Comparison of ENCODE assay signal across 8 mouse cellular contexts in genomic region chr3:27153701-27154209, GRCm38 (mm10). TPM values are rescaled to one million over a fixed set of nuclear protein-coding genes. Genes with fewer than 3 reads are reported as not detected.
DNase-seq lines count a peak whose midpoint lies in the region; ATAC-seq lines count a peak whose summit lies in the region.

Gene Ect2 (minus strand): TSS chr3:27153878.

- H3K9ac ChIP-seq in forebrain, embryonic 14.5 days (ENCODE audit: low read length): peak within 1 kb of the TSS; percentile 78
- peak within 1 kb of the TSS; percentile 49 for H3K9ac ChIP-seq in neural tube, embryonic 15.5 days (replicated peaks)

- peaks cover 15% of the 10 kb centered on the region; the same call in 1 of the 2 replicates for H3K36me3 ChIP-seq in forebrain, embryonic 14.5 days (ENCODE audit: control insufficient read depth, insufficient read depth, low read length)
- H3K36me3 ChIP-seq in neural tube, embryonic 15.5 days: no peaks in the 10 kb centered on the region

- under 1% methylated on average over 37 of the region's 37 CpGs for WGBS in forebrain, embryonic 14.5 days
- WGBS in neural tube, embryonic 15.5 days: 0% methylated on average over 37 of the region's 37 CpGs

- peak within 1 kb of the TSS; percentile 80 for H3K4me2 ChIP-seq in forebrain, embryonic 14.5 days (ENCODE audit: low read length)
- peak within 1 kb of the TSS; percentile 96 for H3K4me2 ChIP-seq in neural tube, embryonic 15.5 days

- peak within 1 kb of the TSS; percentile 36; the same call in 1 of the 2 replicates for H3K27ac ChIP-seq in forebrain, embryonic 14.5 days (ENCODE audit: low read depth, low read length)
- peak within 1 kb of the TSS; percentile 45; the same call in 1 of the 2 replicates for H3K27ac ChIP-seq in neural tube, embryonic 15.5 days (replicated peaks)

- DNase-seq in ES-CJ7 (ENCODE audit: low read depth, low spot score): peak; percentile 100
- peak; percentile 98 for DNase-seq in cerebellum, adult 11 months
- DNase-seq in forebrain, embryonic 14.5 days (ENCODE audit: low spot score): peak; percentile 100
- DNase-seq in heart, postnatal 14 days: peak; percentile 97 to 99
- peak; percentile 99 for DNase-seq in layer of hippocampus, adult 11-12 months (ENCODE audit: low spot score)
- peak; percentile 99 for DNase-seq in lung, adult 18-20 months
- DNase-seq in testis, postnatal 14 days (ENCODE audit: low spot score): peak; percentile 100

- H3K4me3 ChIP-seq in forebrain, embryonic 14.5 days (ENCODE audit: low read depth, low read length): peak within 1 kb of the TSS; percentile 78
- peak within 1 kb of the TSS; percentile 79 for H3K4me3 ChIP-seq in neural tube, embryonic 15.5 days (replicated peaks)

- no peaks in the 10 kb centered on the region for H3K9me3 ChIP-seq in forebrain, embryonic 14.5 days (replicated peaks; ENCODE audit: control insufficient read depth, low read length)
- H3K9me3 ChIP-seq in neural tube, embryonic 15.5 days (replicated peaks): no peaks in the 10 kb centered on the region

- ATAC-seq in forebrain, embryonic 14.5 days: peak; percentile 100
- ATAC-seq in neural tube, embryonic 15.5 days (ENCODE audit: low FRiP score): peak; percentile 100

- intact Hi-C loops in heart, postnatal 14 days (cut with DNase I): loop anchor here (2.0 kb wide), 1 partner anchor 27 kb away; no protein-coding TSS in a partner anchor

- H3K4me1 ChIP-seq in forebrain, embryonic 14.5 days (ENCODE audit: control insufficient read depth, insufficient read depth, low read length): peaks cover 6% of the 10 kb centered on the region; the same call in 1 of the 2 replicates
- H3K4me1 ChIP-seq in neural tube, embryonic 15.5 days: peaks cover 13% of the 10 kb centered on the region

- no peaks in the 10 kb centered on the region for H3K27me3 ChIP-seq in forebrain, embryonic 14.5 days (replicated peaks; ENCODE audit: control insufficient read depth, insufficient read depth, low read length)
- no peaks in the 10 kb centered on the region for H3K27me3 ChIP-seq in neural tube, embryonic 15.5 days (replicated peaks)

RNA-seq across cellular contexts. Expression of gene Ect2, which starts in this region (rescaled TPM):
- polyA plus RNA-seq in forebrain, embryonic 14.5 days (2014; fragmentation: Nextera tagmentation; extraction: Ambion mirVana): 39.9 and 40.3 TPM in 2 replicates
- 1 to 10 TPM; 2.7 to 4.9 TPM for total RNA-seq in heart, postnatal 14 days (2021)
- 6.0 and 15.9 TPM in 2 replicates for polyA plus RNA-seq in neural tube, embryonic 15.5 days (2015; fragmentation: Nextera tagmentation; extraction: Ambion mirVana)

Comparison
In these comparisons a context has a peak if more than half of its experiments do, and no peak if none do; other contexts are left out.
1. Peak in every context shown above with its lines: DNase-seq, ATAC-seq, H3K4me3 ChIP-seq and H3K27ac ChIP-seq.